Mouse (Mus musculus): ENCODE results near the gene Upf3a.

DNA sequence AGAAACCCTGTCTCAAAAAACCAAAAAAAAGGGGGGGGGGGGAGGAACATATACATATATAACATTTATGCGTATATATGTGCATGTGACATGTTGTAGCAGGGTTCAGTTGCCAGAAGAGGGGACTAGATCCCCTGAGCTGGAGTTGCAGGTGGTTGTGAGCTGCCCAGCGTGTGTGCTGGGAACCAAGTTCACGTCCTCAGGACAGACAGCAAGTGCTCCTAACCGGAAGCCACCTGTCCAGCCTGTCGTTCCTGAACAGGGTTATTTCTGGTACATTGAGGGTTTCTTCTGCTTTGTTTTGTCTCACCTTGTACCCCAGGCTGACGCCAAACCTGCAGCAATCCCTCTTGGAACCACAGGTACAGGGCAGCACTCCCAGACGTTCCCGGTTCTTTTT lies 4.2 kb downstream of the Upf3a start:
- TF ChIP-seq CTCF (conservative IDR thresholded peaks at IDR 0.05; ENCODE audit: low read length) (no peak), POU5F1 (IDR thresholded peaks at IDR 0.05; ENCODE audit: borderline replicate concordance, low read length) (no peak)
